Mouse (Mus musculus): Measurements from ENCODE around the gene Ip6k3. TPM values are rescaled to one million over a fixed set of nuclear protein-coding genes. Genes with fewer than 3 reads are reported as not detected.
A peak's percentile ranks its signal among the peaks of the same experiment; 100 is the strongest.

Gene Ip6k3
- polyA plus RNA-seq, 1 experiment from 2014 or later, result 1.0 TPM

GRCm38 (mm10) chr17:27199864-27200263 lies 32.3 kb upstream of the Ip6k3 start:
- ChIA-PET POLR2A (interaction anchor here (1.1 kb wide), 1 partner anchor 10 kb away, joined by 3 read pairs; no protein-coding TSS in a partner anchor), CTCF (no interaction called here)
- ATAC-seq (no peak), DNase-seq (ENCODE audit: low read depth, low spot score) (no peak)
- no peaks in the 10 kb centered on the region for H3K27me3 ChIP-seq
- no peak for TF ChIP-seq CTCF (IDR thresholded peaks at IDR 0.05)
- in situ Hi-C loops (cut with MboI; ENCODE audit: low pct_unique_long_range_greater_than_20kb), result no loop called here

- ChIA-PET POLR2A (no interaction called here), CTCF (interaction anchor here (1.0 kb wide), 1 partner anchor 34 kb away, joined by 3 read pairs; no protein-coding TSS in a partner anchor)
- no peak for TF ChIP-seq CTCF (IDR thresholded peaks at IDR 0.05)
- no peaks in the 10 kb centered on the region for H3K27me3 ChIP-seq
- DNase-seq (ENCODE audit: low read depth, low spot score) (no peak), ATAC-seq (no peak)
- in situ Hi-C loops (cut with MboI; ENCODE audit: low pct_unique_long_range_greater_than_20kb), result no loop called here
These were observed 31.6 kb upstream of the Ip6k3 start for GRCm38 (mm10) chr17:27199205-27199604.

GRCm38 (mm10) chr17:27196206-27196605 lies 28.6 kb upstream of the Ip6k3 start:
- ATAC-seq (no peak), DNase-seq (ENCODE audit: low read depth, low spot score) (no peak)
- ChIA-PET CTCF (interaction anchor here (1.2 to 1.7 kb wide), 2 partner anchors 8 to 13 kb away, joined by 3 read pairs; no protein-coding TSS in a partner anchor), POLR2A (interaction anchor here (0.5 to 1.1 kb wide), 2 partner anchors 15 to 123 kb away, joined by 3 read pairs; no protein-coding TSS in a partner anchor)
- in situ Hi-C loops (cut with MboI; ENCODE audit: low pct_unique_long_range_greater_than_20kb), result no loop called here
- TF ChIP-seq CTCF (IDR thresholded peaks at IDR 0.05), result no peak
- no peaks in the 10 kb centered on the region for H3K27me3 ChIP-seq

GRCm38 (mm10) chr17:27194258-27195185 lies 26.9 kb upstream of the Ip6k3 start:
- no peaks in the 10 kb centered on the region for H3K27me3 ChIP-seq
- in situ Hi-C loops (cut with MboI; ENCODE audit: low pct_unique_long_range_greater_than_20kb), result no loop called here
- no peak for ATAC-seq
- DNase-seq (ENCODE audit: low read depth, low spot score), result no peak
- TF ChIP-seq CTCF (IDR thresholded peaks at IDR 0.05), result no peak
- POLR2A ChIA-PET, result interaction anchor here (0.6 to 1.4 kb wide), 3 partner anchors 8 to 239 kb away, joined by 3 to 4 read pairs (median 3); no protein-coding TSS in a partner anchor
- CTCF ChIA-PET, result interaction anchor here (1.8 kb wide), 1 partner anchor 8 kb away, joined by 5 read pairs; no protein-coding TSS in a partner anchor

- in situ Hi-C loops (cut with MboI; ENCODE audit: low pct_unique_long_range_greater_than_20kb), result no loop called here
- no peak for DNase-seq (ENCODE audit: low read depth, low spot score)
- no peak for TF ChIP-seq CTCF (IDR thresholded peaks at IDR 0.05)
These were observed 24.2 kb upstream of the Ip6k3 start for GRCm38 (mm10) chr17:27191804-27192203.

GRCm38 (mm10) chr17:27191189-27191588 lies 23.6 kb upstream of the Ip6k3 start:
- no peaks in the 10 kb centered on the region for H3K27me3 ChIP-seq
- TF ChIP-seq CTCF (IDR thresholded peaks at IDR 0.05), result no peak
- DNase-seq (ENCODE audit: low read depth, low spot score), result no peak
- in situ Hi-C loops (cut with MboI; ENCODE audit: low pct_unique_long_range_greater_than_20kb), result no loop called here
- ChIA-PET POLR2A (no interaction called here), CTCF (interaction anchor here (1.4 to 3.0 kb wide), 3 partner anchors 13 to 57 kb away, joined by 6 to 18 read pairs (median 9); partner anchors contain the start of gene Uqcc2)
- no peak for ATAC-seq

More at GRCm38 (mm10) chr17:27191804-27192203, 24.2 kb upstream of the Ip6k3 start:
- no peak for ATAC-seq
- H3K27me3 ChIP-seq, result no peaks in the 10 kb centered on the region
- POLR2A ChIA-PET, result interaction anchor here (1.0 kb wide), 1 partner anchor 11 kb away, joined by 3 read pairs; no protein-coding TSS in a partner anchor
- CTCF ChIA-PET, result interaction anchor here (1.4 kb wide), 2 partner anchors 16 to 58 kb away, joined by 3 read pairs; no protein-coding TSS in a partner anchor

GRCm38 (mm10) chr17:27189640-27190216 lies 22.1 kb upstream of the Ip6k3 start:
- ChIA-PET POLR2A (interaction anchor here (0.8 kb wide), 1 partner anchor 10 kb away, joined by 3 read pairs; no protein-coding TSS in a partner anchor), CTCF (interaction anchor here (0.6 to 3.0 kb wide), 14 partner anchors 9 to 56 kb away, joined by 3 to 18 read pairs (median 4); partner anchors contain the start of gene Uqcc2)
- no peaks in the 10 kb centered on the region for H3K27me3 ChIP-seq
- peak; percentile 15 for ATAC-seq
- in situ Hi-C loops (cut with MboI; ENCODE audit: low pct_unique_long_range_greater_than_20kb), result no loop called here
- no peak for DNase-seq (ENCODE audit: low read depth, low spot score)
- no peak for TF ChIP-seq CTCF (IDR thresholded peaks at IDR 0.05)

- in situ Hi-C loops (cut with MboI; ENCODE audit: low pct_unique_long_range_greater_than_20kb), result no loop called here
- DNase-seq (ENCODE audit: low read depth, low spot score) (no peak), ATAC-seq (no peak)
- ChIA-PET POLR2A (interaction anchor here (0.7 kb wide), 1 partner anchor 142 kb away, joined by 5 read pairs; no protein-coding TSS in a partner anchor), CTCF (interaction anchor here (0.7 to 3.0 kb wide), 6 partner anchors 8 to 55 kb away, joined by 3 to 18 read pairs (median 4); partner anchors contain the start of gene Uqcc2)
- no peak for TF ChIP-seq CTCF (IDR thresholded peaks at IDR 0.05)
- H3K27me3 ChIP-seq, result no peaks in the 10 kb centered on the region
These were observed 21.3 kb upstream of the Ip6k3 start for GRCm38 (mm10) chr17:27188883-27189282.

- TF ChIP-seq CTCF (IDR thresholded peaks at IDR 0.05), result no peak
- POLR2A ChIA-PET, result no interaction called here
- in situ Hi-C loops (cut with MboI; ENCODE audit: low pct_unique_long_range_greater_than_20kb), result no loop called here
- H3K27me3 ChIP-seq, result no peaks in the 10 kb centered on the region
- DNase-seq (ENCODE audit: low read depth, low spot score), result no peak
- no peak for ATAC-seq
- CTCF ChIA-PET, result interaction anchor here (1.4 kb wide), 1 partner anchor 53 kb away, joined by 4 read pairs; the partner anchor contains the start of gene Uqcc2
These were observed 19.5 kb upstream of the Ip6k3 start for GRCm38 (mm10) chr17:27187059-27187458.

- no peak for TF ChIP-seq CTCF (IDR thresholded peaks at IDR 0.05)
- ATAC-seq (no peak), DNase-seq (ENCODE audit: low read depth, low spot score) (no peak)
- in situ Hi-C loops (cut with MboI; ENCODE audit: low pct_unique_long_range_greater_than_20kb), result no loop called here
- ChIA-PET CTCF (interaction anchor here (1.4 kb wide), 1 partner anchor 16 kb away, joined by 3 read pairs; no protein-coding TSS in a partner anchor), POLR2A (no interaction called here)
- no peaks in the 10 kb centered on the region for H3K27me3 ChIP-seq
These were observed 18.5 kb upstream of the Ip6k3 start for GRCm38 (mm10) chr17:27186068-27186467.
